Mouse (Mus musculus): ENCODE measurements at regions not wholly inside any gene's neighbourhood (a gene's known extent, or its start where the extent isn't known, plus 50 kb on each side); places are given as distances from the start of the nearest gene placed in this dataset.

DNA sequence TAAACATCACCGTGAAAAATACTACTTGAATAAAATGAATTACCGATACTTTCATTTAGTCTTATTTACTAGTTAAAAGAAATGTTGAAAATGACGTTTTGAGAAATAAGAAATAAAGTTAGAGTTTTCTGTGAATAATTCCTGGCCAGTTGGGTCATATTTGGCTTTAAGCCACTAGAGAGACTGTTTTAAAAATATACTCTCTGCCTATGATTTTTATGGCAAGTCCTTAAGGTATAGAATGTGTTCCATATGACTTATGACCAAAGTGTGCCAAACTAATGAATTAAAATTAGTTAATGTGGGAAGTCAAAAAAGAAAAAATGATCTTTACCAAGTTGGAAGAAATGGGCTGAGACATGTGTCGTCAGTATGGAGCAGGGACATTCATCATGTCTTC lies 354.2 kb upstream of the Col3a1 start:
- no peak for DNase-seq

DNA sequence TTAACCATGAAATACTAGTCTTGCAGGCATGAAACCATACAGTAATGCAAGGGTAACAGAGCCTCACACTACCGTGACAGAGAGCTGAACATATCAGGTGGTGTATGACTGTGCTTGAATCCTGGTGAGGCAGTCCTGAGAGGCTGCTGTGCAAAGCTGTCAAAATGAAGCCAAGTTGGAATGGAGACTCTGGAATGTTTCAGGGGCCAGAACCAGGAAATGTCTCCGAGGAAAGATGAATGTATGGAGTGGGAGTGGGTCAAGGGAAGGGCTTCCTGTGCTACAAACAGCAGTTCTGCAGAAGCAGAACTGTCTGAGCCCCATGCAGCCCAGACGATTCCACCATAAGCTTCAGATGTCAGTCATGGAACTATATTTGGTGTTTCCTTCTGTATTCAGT lies 324.2 kb upstream of the Col3a1 start:
- no peak for DNase-seq

DNA sequence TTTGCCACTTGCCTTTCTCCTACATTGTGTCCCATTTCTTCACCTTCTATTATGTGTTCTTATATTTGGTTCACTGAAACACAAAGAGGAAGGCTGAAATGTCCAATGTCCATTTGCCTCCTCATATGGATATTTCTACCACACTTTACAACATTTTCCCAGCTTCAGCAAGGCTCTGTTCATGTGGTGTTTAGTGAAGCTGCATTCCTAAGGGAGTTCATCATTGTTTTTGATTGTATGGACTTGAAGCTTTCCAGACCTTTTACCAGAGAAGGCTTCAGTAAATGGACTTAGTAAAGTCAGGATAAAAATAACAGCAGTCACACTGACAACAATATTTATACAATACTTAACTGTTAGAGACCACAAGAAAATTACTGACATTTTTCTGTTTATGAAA lies 290.8 kb upstream of the Col3a1 start:
- DNase-seq: no peak

DNA sequence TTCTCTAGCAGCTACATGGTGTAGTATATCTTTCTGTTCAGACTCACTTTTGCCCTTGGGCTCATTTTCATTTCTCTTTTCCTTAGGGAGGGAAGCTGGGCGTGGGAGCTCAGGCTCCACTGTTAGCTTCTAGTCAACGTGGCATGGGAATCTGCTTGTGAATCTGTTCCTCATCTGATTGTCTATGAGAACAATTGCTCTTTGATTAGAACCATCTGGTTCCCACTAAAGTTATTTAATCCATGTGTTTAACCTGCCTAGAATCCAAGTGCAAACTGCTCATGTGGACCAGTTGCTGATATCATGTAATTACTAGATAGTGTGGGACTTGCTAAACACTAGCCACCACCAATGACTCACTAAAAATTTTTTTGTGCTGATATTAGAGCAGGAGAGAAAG lies 290.1 kb upstream of the Col3a1 start:
- no peak for DNase-seq

DNA sequence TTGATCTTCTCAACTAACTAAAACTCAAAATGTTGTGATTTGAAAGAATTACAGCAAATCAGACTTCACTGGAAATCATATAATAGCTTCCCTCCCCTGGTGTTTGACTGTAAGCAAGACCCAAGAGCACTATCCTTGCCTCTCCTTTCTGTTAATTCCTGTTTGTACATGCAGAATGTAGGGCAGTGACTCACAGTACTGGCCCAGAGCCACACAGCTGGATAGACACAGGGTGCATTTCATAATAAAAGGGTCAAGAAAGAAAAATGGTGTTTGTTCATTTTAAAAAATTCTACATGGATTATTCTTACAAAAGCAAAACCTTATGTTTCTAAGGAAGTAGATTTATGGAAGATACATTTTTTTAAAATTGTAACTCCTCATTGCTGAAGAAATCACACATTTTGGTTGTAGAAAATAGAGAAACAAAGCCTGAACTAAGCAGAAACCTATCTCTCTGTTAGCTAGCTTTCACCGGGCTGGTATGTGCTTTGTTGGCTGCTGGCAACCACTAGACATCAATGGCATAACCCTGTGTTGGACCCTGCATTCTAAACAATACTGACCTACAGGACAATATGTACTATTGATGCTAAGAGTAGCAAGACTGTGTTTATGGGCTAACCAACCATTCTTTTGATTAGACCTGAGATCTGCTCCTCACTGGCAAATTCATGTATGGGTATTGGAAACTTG lies 289.0 kb upstream of the Col3a1 start:
- DNase-seq: peak in 1 of 2 experiments; percentile 1

DNA sequence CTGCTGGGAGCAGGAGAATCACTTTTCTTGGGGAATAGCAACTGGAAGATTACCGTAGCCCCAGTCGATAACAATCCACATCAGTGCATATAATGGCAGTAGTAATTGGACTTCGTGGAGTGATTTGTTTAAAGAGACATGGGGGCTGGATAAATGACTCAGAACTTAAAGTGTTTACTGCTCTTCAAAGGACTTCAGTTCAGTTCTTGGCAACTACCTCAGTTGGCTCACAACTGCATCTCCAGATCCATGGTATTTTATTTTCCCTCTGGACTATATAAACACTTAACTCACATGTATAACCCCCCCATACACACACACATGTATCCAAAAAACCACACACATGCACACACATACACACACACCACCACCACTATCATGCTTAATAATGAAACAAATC lies 288.0 kb upstream of the Col3a1 start:
- DNase-seq: no peak

DNA sequence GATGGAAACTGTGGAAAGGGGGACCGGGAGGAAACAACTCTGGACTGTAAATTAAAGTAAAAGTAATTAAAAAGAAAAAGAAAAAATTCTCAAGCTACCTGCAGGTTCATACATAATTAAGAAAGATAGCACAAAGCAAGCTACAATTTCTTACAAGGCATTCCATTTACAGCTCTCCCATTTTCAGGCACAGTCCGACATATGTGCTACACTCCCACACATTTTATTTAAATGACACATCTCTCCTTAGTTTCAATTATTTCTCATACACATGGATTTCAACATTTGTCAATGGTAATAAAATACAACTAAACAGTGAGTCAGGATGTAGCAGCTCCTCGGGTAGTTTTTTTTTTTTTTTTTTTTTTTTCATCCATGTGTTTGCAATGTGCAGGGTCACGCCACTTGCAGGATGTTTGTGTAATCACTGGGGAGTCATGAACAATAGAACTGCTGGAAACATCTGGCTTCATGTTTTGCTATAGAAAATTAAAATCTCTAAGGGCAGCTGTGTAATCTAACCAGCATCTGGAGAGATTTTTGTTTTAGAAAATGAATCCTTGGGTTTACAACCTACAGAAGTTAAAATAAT lies 279.8 kb upstream of the Col3a1 start:
- DNase-seq: no peak

DNA sequence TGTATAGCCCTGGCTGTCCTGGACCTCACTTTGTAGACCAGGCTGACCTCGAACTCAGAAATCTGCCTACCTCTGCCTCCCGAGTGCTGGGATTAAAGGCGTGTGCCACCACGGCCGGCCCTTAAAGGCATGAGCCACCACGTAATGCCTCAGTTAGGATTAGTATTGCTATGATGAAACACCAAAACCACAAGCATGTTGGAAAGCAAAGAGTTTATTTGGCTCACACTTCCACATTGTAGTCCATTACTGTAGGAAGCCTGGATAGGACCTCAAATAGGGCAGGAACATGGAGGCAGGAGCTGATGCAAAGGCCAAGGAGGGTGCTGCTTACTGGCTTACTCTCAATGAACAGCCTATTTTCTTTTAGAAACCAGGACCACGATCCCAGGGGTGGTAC lies 278.0 kb upstream of the Col3a1 start:
- DNase-seq: no peak

DNA sequence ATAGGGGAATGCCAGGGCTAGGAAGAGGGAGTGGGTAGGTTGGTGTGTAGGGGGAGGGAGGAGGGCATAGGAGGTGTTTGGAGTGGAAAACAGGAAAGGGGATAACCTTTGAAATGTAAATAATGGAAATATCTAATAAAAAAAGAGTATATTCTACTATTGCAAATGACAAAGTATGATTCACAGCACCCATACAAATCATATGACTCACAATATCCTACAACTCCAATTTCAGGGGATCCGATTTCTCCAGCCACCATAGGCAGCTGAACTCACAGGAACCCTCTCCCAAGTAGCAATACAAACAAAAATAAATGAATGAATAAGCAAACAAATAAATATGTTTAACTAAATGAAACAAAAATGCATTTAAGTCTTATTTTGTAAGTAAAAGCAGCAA lies 270.0 kb upstream of the Col3a1 start:
- no peak for DNase-seq

DNA sequence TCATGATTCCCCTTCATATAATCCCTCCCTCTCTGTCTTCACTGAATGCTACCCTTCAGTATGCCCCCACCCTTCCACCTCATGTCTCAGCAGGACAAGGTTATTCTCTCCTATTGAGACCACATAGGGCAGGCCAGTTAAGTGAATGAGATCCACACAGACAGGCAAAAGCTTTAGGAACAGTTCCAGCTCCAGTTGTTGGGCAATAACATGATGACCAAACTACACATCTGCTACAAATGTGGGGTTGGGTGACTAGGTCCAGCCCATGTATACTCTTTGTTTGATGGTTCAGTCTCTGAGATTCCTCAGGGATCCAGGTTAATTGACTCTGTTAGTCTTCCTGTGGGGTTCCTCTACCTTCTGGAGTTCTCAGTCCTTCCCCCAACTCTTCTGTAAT lies 269.5 kb upstream of the Col3a1 start:
- DNase-seq: no peak

DNA sequence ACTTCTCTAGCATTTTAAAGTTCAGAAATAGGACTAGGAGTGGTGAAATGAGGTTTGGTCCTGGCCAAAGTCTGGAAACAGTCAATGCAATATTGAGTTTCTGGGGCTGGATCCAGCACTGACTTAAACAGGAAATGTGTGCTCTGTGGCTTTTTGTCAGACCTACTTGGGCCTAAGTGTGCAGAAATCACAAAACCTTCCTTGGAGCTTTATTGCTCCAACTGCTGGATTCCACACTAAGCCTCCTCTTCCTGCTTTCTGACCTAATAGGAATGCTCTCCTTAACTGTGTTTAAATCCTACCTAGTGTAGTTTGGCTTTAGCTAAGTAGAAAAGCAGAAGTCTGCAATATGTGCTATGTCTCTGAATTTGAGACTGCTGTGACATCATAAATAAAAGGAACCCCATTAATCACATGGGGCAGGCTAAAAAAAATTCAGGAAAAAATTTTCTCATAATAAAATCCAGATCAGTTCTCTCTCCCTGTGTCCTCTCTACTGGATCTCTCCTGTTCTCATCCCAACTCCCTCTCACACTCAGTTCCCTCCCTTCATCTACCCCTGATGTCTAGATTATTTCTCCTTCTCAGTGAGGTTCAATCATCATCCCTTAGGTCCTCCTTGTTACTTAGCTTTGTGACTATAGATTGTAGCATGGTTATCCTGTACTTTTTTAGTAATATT lies 268.0 kb upstream of the Col3a1 start:
- no peak for DNase-seq

DNA sequence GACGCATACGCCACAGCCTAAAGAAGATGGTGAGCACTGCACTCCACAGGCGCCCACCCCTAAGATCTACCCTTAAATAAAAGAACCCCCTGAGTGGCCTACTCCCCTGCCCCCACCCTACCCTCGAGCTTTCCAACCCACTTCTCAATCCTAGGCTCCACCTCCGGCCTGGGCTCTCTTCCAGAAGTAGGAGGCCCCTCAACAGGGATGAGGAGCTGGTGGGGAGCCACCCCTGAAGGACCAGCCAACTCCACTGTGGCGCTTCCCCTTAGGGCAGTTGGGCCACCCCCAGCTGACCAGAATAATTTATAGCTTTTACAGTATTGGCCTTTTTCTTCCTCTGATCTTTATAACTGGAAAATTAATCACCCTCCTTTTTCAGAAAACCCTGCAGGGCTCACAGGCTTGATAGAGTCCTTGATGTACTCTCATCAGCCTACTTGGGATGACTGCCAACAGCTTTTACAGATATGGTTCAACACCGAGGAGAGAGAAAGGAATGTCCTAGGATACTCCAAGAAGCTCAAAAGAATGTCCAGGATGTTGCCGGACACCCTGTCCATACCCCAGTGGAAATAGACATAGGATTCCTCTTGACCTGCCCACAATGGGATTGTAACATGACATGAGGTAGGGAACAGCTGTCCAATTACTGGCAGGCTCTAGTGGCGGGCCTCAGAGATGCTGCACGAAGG lies 220.3 kb upstream of the Col3a1 start:
- no peak for DNase-seq

DNA sequence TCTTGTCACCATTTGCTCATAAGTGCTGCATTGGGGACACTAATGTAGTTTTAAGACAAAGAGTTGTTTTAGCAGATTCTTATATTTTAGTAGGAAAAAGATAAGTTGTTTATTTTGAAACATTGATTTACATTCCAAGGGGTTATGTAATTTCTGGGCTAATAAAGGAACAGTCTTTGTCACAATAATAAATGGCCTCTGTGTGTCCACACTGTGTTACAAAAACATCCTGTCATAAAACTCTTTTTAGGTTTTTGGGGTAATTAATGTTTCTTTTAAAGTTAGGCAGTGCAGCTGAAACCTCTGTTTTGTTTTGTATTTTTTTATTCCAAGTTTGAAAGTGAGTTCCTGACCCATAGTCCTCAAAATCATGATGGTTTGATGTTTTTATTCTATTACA lies 210.4 kb upstream of the Col3a1 start:
- no peak for DNase-seq

DNA sequence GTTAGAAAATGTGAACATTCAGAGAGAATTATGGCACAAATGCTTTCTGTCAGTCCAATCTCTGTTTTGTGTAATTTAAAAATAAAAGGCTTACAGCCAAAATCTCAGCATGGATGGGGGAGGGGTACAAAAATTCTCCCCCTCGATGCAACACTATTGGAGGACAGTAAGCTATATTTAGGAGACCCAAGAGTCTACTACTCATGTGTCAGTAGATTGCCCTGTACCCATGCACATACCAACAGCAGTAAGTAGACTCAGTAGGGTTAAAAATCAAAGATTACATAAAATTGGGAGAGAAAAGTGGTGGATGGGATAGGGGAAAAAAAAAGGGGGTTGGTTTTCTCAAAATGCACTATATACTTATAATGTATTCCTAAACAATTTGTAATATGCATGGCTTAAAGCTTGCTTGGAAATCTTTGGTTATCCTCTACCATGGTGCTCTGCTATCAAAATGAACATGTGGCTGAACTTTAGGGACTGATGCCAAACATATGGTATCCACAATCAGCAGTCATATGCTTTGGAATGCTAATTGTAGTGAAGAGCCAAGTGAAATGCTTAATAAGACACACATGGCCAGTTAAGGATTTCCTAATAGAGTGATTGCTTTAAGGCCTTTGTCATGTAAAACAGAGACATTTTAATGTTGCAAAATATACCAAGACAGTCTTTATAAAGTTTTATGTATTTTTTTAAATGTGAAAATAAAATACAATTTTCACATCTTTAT lies 194.8 kb upstream of the Col3a1 start:
- DNase-seq: no peak

DNA sequence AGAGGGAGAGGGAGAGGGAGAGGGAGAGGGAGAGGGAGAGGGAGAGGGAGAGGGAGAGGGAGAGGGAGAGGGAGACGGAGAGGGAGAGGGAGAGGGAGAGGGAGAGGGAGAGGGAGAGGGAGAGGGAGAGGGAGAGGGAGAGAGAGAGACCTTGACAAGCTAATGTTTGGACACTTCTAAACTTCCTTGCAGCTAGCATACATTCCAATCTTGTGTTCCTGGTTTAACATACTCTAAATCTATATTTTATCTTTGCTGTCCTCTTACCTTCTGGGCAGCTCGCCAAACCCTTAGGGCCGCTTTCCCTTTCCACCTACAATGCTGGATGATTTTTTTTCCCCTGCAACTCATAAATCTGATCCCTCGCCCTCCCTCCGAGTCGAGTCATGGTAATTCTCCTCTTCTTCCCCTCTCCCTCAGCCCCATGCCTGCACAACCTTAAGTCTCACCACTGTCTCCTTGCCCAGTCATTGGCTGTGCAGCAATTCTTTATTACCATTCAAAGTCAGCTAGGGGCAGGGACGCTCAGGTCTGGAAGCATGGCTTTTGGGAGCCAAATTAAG lies 176.1 kb upstream of the Col3a1 start:
- DNase-seq: no peak

DNA sequence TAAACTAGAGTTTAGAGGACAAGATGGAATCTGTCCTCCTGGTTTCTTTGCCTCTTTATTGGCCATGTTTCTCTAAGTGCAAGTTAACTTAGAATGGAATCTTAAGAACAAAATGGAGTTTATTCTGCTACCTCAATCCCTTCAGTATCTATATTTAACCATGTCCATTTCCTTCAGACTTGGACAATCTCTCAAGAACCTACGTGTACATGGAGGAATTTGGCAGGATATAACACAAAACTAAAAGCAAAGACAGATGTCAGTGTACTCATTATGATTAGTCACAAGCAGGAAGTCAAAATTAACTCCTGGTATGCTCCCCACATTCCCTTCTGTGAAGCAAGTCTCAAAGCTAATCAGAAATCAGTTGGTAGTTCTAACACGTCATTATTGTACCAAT lies 164.3 kb upstream of the Col3a1 start:
- no peak for DNase-seq

DNA sequence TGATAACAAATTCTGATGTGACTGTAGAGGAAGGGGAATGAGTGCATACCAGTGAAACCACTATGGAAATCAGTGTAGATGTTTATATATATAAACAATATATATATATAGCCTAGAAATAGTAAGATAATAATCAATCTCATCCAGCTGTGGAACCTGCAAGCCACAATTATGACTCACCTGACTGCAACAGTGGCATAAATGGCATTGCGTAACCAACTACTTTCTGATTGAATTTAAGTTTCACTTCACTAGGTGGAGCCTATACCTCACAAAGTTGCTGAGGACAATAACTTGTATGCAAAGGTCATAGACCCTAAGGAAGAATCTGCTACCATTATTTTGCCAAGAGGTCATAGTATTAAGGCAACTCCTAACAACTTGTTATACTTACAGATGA lies 129.7 kb upstream of the Col3a1 start:
- no peak for DNase-seq

DNA sequence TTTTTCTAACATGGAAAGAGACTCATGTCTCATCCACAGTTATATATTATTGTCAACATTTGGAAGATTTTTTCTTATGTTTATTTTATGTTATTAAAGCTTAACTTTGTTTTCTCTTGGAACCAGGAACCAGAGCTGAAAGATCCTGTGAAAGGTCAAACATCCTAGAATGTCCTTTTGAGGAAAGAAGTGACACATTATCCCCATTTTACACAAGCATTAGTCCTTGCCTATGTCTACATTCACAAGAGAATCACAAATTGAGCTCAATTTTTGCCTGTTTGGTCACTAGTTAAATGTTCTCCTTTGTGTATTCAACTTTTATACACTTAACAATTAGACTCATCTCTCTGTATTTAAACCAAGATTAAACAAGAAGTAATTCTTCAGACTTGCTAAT lies 126.0 kb upstream of the Col3a1 start:
- no peak for DNase-seq

DNA sequence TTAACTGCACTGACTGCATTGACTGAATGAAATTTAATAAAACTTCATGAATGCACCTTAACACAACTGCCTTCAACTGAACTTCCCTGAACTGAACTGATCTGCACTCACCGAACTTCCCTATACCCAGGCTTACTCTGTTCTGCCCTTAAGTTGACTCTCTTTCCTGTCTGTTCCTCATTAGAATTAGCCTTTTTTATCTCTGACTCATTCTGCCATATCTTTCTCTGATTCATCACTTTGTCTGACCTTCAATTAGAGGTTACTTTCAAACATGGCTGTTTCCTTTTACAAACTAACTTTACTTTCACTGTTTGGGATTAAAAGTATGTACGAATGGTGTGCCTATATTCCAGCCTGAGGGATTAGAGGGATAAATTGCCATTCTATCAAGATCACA lies 103.4 kb upstream of the Col3a1 start:
- no peak for DNase-seq

DNA sequence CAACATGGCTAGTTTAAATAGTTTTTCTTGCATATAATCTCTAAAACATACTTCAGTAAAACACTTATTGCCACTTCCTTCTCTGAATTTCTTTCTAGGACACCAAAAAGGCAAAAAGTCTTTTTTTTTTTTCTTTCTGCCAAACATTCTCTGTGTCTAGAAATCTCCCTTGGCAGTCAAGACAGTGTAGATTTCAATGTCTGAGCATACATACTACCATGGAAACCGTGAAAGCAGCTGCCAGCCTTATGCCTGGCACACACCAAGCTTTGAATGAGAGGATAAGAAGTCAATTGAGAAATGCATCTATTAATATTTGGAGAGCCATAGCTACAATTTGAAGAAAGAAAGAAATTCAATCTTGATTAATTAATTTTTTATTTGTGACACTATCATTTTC lies 95.1 kb upstream of the Col3a1 start:
- DNase-seq: no peak

Measured in spleen, adult 18-20 months (tissue).